ENCODE assay signal across 8 mouse cellular contexts in the genomic region with DNA sequence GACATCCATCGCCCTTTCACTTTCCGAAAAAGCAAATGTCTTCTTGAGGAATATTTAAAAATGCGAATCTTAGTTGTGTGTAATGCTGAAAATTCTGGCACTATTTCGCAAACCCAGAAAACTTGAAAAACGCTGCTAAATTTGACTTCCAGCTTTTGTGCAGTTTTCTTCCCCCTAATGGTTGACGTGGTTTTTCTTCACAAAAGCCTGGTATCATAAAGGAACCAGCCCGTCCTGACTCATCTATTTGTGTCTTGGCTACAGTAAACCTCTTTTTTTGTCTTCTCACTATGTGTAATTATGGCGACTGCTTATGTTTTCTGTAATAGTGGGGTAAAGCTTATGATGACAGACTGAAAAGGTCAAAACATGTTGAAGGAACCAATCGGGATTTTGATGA. TPM values are rescaled to one million over a fixed set of nuclear protein-coding genes. Genes with fewer than 3 reads are reported as not detected.
DNase-seq lines count a peak whose midpoint lies in the region; ATAC-seq lines count a peak whose summit lies in the region.

No protein-coding gene starts in this region.

- H3K9ac ChIP-seq in hindbrain, embryonic 11.5 days (ENCODE audit: low read depth, low read length): peak overlapping the region; percentile 85
- H3K9ac ChIP-seq in midbrain, embryonic 14.5 days (replicated peaks; ENCODE audit: low read length): peak overlapping the region; percentile 92

- H3K4me2 ChIP-seq in hindbrain, embryonic 11.5 days (replicated peaks; ENCODE audit: low read depth, low read length): peak overlapping the region; percentile 81
- H3K4me2 ChIP-seq in midbrain, embryonic 14.5 days (ENCODE audit: low read length): peak overlapping the region; percentile 99

- H3K9me3 ChIP-seq in heart, embryonic 10.5 days: no peaks in the 10 kb centered on the region
- no peaks in the 10 kb centered on the region for H3K9me3 ChIP-seq in hindbrain, embryonic 11.5 days (ENCODE audit: control insufficient read depth, low read length)
- H3K9me3 ChIP-seq in midbrain, embryonic 14.5 days (ENCODE audit: control insufficient read depth, low read length): no peaks in the 10 kb centered on the region

- intact Hi-C loops in heart, postnatal 36 days (cut with DNase I): no loop called here

- H3K4me1 ChIP-seq in heart, embryonic 10.5 days: peaks cover 13% of the 10 kb centered on the region
- no peaks in the 10 kb centered on the region for H3K4me1 ChIP-seq in hindbrain, embryonic 11.5 days (replicated peaks; ENCODE audit: control insufficient read depth, insufficient read depth, low read length)
- peaks cover 20% of the 10 kb centered on the region for H3K4me1 ChIP-seq in midbrain, embryonic 14.5 days (ENCODE audit: control insufficient read depth, insufficient read depth, low read length)

- no peak for DNase-seq in heart, embryonic 10.5 days (ENCODE audit: low spot score)
- no peak for DNase-seq in heart, postnatal 36 days
- peak; percentile 52 for DNase-seq in NIH3T3 (ENCODE audit: low read depth)
- DNase-seq in hindbrain, embryonic 11.5 days (ENCODE audit: low spot score): peak; percentile 37
- peak; percentile 60 for DNase-seq in midbrain, embryonic 14.5 days
- DNase-seq in yolk sac, embryonic 10.5 days (ENCODE audit: low spot score): no peak
- DNase-seq in gastrocnemius, postnatal 10 days: no peak
- no peak for DNase-seq in cerebellum, adult 18-20 months

- H3K4me3 ChIP-seq in heart, embryonic 10.5 days: peak overlapping the region; percentile 77
- H3K4me3 ChIP-seq in hindbrain, embryonic 11.5 days (ENCODE audit: low read depth, low read length): peak overlapping the region; percentile 51
- peak overlapping the region; percentile 74 for H3K4me3 ChIP-seq in midbrain, embryonic 14.5 days (replicated peaks; ENCODE audit: low read depth, low read length)

- ATAC-seq in hindbrain, embryonic 11.5 days (ENCODE audit: low FRiP score): no peak
- ATAC-seq in midbrain, embryonic 14.5 days (ENCODE audit: low FRiP score, low TSS enrichment): no peak

- no peaks in the 10 kb centered on the region for H3K27me3 ChIP-seq in heart, embryonic 10.5 days (ENCODE audit: insufficient read depth, poor library complexity, severe bottlenecking)
- H3K27me3 ChIP-seq in hindbrain, embryonic 11.5 days (ENCODE audit: control insufficient read depth, insufficient read depth, low read length): no peaks in the 10 kb centered on the region
- no peaks in the 10 kb centered on the region for H3K27me3 ChIP-seq in midbrain, embryonic 14.5 days (ENCODE audit: control insufficient read depth, insufficient read depth, low read length)

- 25% methylated on average over 9 of the region's 9 CpGs for WGBS in heart, embryonic 10.5 days
- WGBS in hindbrain, embryonic 11.5 days: 23% methylated on average over 9 of the region's 9 CpGs
- 20% methylated on average over 9 of the region's 9 CpGs for WGBS in midbrain, embryonic 14.5 days

- H3K36me3 ChIP-seq in heart, embryonic 10.5 days: no peaks in the 10 kb centered on the region
- H3K36me3 ChIP-seq in hindbrain, embryonic 11.5 days (ENCODE audit: control insufficient read depth, insufficient read depth, low read length): no peaks in the 10 kb centered on the region
- no peaks in the 10 kb centered on the region for H3K36me3 ChIP-seq in midbrain, embryonic 14.5 days (ENCODE audit: control insufficient read depth, insufficient read depth, low read length)

- peak overlapping the region; percentile 98 for H3K27ac ChIP-seq in heart, embryonic 10.5 days
- peak overlapping the region; percentile 96 for H3K27ac ChIP-seq in hindbrain, embryonic 11.5 days (ENCODE audit: low read depth, low read length)
- H3K27ac ChIP-seq in midbrain, embryonic 14.5 days (replicated peaks; ENCODE audit: low read depth, low read length): peak overlapping the region; percentile 100

RNA-seq across cellular contexts. Expression of gene Spen, which starts 8.9 kb away (rescaled TPM):
- polyA plus RNA-seq in heart, embryonic 10.5 days (2016; fragmentation: Nextera tagmentation; extraction: Ambion mirVana): 6.0 and 8.4 TPM in 2 replicates
- total RNA-seq in heart, postnatal 36 days (2021): 10 to 100 TPM; 31.1 to 32.4 TPM
- polyA plus RNA-seq in hindbrain, embryonic 11.5 days (2014; fragmentation: Nextera tagmentation; extraction: Ambion mirVana): 17.6 and 22.0 TPM in 2 replicates
- polyA plus RNA-seq in midbrain, embryonic 14.5 days (2014; fragmentation: Nextera tagmentation; extraction: Ambion mirVana): 17.3 and 23.9 TPM in 2 replicates
- total RNA-seq in gastrocnemius, postnatal 10 days (2021): 10 to 100 TPM; 23.4 to 30.9 TPM

RNA-seq across cellular contexts. Expression of gene Fblim1, which starts 58.6 kb away (rescaled TPM):
- polyA plus RNA-seq in heart, embryonic 10.5 days (2016; fragmentation: Nextera tagmentation; extraction: Ambion mirVana): 61.9 and 62.7 TPM in 2 replicates
- total RNA-seq in heart, postnatal 36 days (2021): 100 to 1,000 TPM; 231 to 294 TPM
- 29.1 and 31.1 TPM in 2 replicates for polyA plus RNA-seq in hindbrain, embryonic 11.5 days (2014; fragmentation: Nextera tagmentation; extraction: Ambion mirVana)
- 32.6 and 34.2 TPM in 2 replicates for polyA plus RNA-seq in midbrain, embryonic 14.5 days (2014; fragmentation: Nextera tagmentation; extraction: Ambion mirVana)
- total RNA-seq in gastrocnemius, postnatal 10 days (2021): 1 to 10 TPM; 3.8 to 6.6 TPM

Comparison
In these comparisons a context has a peak if more than half of its experiments do, and no peak if none do; other contexts are left out.
1. DNase-seq: peak in NIH3T3 (single experiment), hindbrain, embryonic 11.5 days (single experiment) and midbrain, embryonic 14.5 days (single experiment); none in heart, embryonic 10.5 days (single experiment), heart, postnatal 36 days (0 of 2), yolk sac, embryonic 10.5 days (single experiment), gastrocnemius, postnatal 10 days (single experiment) and cerebellum, adult 18-20 months (0 of 2).
2. Peak in every context shown above with its lines, with median percentiles within 50 percentile points of each other: H3K27ac ChIP-seq and H3K4me3 ChIP-seq.